Mouse (Mus musculus) B cell, adult 2 months (primary cell): ENCODE data around the gene Vmn1r157.
"Not testable (repeated sequence)": the region's sequence is repeated elsewhere in the genome, so short reads cannot be mapped to it uniquely, and the experiment has no call there.

Experiments
- DNase-seq, 2 experiments: peaks; one replicate each; pipeline ENCODE4 v3.0.0; 2022

Vmn1r157 gene

GRCm38 (mm10) chr7:22761397-22761796 lies at the start of gene Vmn1r157:
Gene Vmn1r157, plus strand, starts transcription at chr7:22761697.
- DNase-seq, result not testable (repeated sequence)

GRCm38 (mm10) chr7:22719610-22720009 lies 41.9 kb upstream of the Vmn1r157 start, which contains the start of gene Gm4567:
Gene Gm4567, minus strand, starts transcription at chr7:22719710.
- DNase-seq, result not testable (repeated sequence)

DNA sequence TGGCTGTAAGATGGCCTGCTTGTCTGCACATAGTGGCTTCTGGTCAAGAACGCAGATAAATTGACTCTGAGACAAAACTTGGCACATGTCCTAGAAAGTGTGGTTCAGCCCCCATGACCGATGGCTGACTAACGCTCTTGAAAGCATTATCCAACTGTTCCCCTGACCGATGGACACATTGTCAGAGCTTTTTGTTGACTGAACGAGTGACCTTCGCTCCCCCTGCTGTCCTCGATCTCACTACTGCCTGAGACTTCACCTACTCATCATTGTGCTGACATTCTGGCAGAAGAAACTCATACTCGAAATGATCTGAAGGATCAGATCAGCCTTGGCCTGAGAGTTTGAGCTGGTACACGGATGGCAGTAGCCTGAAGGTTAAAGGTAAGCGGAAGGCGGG lies 14.5 kb downstream of the Vmn1r157 start:
- DNase-seq, result not testable (repeated sequence)

GRCm38 (mm10) chr7:22790682-22791081 lies 29.2 kb downstream of the Vmn1r157 start, which contains the start of gene Vmn1r158:
Gene Vmn1r158, minus strand, starts transcription at chr7:22790782.
- not testable (repeated sequence) for DNase-seq
